Mouse (Mus musculus) adrenal gland, postnatal 14 days (tissue): ENCODE measurements around the gene Lmx1b. TPM values are rescaled to one million over a fixed set of nuclear protein-coding genes. Genes with fewer than 3 reads are reported as not detected.

Experiments used
- DNase-seq: peaks from one replicate; pipeline ENCODE4 v3.0.0; 2021; ENCODE audit warnings: mixed read lengths
- total RNA-seq: library from RNA; stranded (reverse); gene quantifications from 2 replicates; pipeline ENCODE4 v1.2.3, GENCODE M21; 2021

Lmx1b gene
- total RNA-seq, 1 experiment from 2014 or later, result not detected

DNA sequence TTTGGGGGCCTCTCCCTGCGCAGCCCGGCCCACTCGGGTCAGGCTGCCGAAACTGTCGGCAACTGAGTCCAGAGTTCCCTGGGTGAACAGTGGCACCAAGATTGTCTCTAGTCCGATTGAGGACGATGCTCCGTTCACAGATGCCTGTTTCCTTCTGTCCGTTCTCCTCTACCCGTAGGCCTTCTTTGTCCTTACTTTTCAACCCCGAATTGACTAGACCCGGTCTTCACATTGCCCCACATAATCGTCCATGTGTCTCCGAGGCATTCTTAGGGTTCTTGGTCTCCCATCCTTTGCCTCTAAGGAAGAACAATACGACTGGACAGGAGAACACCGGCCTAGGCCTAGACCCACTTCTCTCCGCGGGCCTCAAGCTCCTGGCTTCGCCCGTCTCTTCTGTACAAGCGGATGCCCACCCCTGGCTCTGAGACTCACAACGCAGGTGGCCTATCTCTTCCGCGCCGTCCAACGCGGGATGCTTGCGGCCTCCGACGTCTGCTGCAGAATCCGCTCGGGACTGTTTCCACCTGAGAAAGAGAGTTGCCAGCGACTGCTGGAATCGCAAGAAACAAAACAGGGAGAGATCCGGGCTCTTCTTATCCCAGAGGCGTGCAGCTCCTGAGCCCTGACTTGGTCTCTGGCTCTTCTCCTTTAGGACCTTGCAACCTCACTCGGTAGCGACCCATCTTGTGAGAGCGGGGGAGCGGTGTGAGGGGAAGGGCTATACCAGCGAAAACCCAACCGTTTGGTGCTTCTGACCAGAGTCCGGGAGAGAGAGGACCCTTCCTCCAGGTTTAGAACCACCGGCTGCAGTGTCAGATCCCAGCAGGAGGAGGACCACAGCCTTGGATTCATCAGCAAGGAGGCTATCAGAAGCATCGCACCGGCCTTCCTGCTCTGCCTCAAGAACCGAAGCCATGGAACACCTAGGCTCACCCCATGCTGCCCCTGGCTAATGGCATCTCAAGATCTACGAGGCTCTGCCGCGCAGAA is 3.7 kb upstream of the Lmx1b start:
- no peak for DNase-seq

DNA sequence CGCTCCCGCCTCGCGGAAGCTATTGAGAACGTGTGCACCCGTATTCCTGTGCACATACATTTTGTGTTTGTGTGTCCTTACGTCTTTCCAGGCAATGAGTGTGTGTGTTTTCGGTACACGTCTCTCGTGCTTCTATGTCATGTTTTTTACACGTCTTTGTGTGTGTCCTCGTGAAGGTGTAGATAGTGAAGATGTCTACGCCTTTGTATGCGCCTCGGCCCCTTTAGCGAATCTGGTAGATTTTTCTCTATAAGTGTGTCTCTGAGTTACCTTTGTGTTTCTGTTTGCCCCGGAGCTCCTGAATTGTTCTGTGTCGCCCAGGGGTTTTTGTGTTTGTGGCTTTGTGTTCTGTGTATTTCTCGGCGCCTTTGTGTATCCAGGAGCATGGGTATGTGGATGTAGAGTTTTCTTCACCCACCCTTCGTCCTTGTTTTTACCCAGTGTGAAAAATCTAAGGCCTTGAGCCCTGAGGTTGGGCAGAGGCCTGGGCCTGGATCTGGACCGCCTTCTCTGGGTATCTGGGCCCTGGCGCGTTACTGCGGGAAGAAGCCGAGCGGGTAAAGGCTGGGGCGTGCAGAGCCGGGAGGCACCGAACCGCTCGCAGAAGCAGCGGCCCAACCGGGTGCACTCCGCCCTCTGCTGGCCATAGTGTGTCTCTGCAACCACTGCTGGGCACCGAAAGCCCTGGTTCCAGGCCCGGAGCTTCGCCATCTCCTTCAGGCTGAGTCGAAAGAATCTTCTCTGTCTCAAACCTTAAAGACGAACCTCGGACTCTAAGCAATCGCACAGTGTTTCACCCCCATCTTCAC is 2.5 kb upstream of the Lmx1b start:
- peak; percentile 84 for DNase-seq

DNA sequence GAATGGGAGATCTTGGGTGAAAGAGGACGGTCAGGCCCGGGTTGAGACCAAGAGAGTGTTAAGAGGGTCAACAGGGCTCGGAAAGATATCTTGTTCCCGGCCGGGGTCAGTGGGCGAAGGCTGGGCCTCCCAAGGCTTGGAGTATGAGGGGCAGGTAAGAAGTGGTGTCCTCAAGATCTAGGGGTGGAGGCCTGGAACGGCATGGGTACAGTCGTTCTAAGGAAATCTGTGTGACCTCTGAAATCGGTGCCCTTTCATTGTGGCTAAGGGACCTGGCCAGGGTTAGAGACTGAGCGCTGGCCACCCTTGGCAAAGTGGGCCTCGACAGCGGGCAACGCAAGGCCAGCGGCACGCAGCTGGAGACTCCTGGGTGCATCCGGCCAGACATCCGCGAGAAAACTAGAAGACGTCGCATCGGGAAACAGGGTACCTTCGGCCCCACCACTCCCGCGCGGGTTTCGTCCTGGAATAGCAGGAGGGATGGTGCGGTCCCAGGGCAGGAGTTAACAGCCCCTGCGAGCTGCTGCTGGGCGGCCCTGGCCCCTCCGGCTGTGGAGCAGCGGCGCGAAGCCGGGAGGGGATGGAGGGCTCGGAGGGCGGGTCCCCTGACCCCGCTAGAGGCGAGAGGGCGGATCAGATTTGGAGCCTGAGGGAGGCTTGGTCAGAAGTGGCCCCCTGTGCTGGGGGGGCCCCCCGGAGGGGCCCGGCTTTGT is 1.7 kb upstream of the Lmx1b start:
- no peak for DNase-seq

DNA sequence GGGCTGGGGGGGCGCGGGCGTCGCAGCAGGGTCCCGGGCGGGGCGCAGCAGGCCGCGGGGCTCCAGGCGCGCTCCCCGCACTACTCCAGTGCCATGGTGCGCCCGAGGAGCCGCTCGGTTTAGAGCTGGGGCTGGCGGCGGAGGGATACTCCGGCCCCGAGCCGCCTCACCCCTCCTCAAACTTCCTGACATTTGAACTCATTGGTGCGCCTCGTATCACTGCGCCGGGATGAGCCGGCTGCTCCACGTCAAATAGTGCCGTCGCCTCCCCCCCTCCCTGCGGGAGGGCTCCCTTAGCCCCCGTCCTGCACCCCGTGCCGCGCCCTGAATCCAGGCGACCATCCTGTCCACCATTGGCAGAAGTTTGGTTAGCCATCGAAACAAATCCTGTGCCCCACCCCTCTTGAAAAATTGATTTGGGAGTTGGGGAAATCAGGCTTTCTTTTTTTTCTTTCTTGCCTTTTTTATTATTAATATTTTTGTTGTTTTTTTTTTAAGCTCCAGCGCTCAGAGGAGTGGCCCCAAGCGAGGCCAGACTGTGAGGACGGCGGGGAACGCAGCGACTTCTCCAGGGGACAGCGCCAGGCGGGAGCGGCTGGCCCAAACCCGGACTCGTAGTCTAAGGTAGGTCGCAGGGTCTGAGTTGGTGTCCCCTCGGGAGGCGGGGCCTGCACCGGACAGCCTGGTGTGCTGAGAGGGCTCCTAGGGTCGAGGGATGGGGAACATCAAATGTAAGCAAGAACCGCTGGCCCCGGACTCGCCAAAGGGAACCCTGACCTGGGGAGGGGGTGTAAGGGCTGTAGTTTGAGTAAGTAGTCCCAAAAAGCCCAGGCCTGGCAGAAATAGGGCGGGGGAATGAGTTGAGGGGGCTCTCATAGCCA is 907 bp upstream of the Lmx1b start:
- peak; percentile 46 for DNase-seq

DNA sequence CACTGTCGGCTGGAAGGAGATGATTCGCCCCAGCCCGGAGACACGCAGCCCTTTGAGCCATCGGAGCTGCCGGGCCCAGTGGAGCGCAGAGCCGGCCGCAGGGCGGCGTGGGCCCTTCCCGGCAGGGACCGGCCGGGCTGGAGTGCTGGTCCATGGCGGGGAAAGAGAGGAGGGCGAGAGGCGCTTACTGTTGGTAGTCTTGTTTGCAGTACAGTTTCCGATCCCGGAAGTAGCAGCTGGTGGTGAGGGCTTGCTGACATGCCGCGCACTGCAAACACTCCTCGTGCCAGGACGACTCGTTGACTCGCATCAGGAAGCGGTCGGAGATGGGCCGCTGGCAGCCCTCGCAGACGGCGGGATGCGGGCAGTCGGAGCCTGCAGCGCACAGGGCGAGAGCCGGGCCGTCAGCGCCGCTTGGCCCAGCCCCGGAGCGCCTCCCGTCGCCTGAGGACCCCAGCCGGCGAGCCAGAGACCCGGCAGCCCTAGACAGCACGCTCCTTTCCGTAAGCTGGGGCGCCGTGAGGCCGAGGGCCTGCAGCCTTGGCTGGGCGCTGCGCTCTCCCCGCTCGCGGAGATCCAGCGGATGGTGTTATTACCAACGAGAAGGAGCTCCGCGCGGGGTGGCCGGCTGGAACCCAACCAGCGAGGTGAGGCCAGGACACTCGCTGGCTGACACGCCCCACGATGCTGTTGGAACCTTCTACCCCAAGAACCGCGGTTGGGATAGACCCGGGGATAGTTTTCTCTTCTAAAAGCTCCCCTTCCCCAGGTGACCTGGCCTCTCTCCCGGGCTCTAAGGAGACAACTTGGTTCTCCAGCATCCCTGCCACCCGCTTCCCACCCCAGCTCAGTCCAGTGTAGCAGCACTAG is 775 bp downstream of the Lmx1b start:
- no peak for DNase-seq

DNA sequence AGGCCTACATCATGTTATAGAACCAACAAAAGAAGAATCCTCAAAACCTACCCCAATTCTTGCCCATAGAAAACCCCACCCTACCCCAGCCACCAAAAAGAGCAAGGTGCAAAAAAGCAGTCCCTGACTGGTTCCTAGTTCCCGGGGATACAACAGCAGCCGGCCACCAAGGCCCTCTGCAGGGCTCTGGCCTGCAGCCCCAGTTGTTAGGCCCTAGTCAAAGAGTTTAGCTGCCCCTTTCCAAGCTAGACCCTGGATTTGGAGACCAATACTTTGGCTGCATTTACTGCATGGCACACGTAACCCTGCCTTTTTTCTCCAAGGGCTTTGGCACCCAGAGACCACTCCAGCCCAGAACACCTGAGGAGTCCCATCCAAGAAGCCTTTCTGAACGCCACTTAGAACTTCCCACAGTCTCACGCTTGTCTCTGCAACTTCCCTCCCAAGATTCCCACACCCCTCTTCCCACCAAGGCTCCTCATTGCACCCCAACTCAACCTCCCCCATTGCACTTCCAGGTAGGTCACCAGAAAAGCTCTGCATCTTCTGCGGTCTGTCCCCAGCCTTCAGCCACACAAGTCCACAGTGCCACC is 2.1 kb downstream of the Lmx1b start:
- no peak for DNase-seq

DNA sequence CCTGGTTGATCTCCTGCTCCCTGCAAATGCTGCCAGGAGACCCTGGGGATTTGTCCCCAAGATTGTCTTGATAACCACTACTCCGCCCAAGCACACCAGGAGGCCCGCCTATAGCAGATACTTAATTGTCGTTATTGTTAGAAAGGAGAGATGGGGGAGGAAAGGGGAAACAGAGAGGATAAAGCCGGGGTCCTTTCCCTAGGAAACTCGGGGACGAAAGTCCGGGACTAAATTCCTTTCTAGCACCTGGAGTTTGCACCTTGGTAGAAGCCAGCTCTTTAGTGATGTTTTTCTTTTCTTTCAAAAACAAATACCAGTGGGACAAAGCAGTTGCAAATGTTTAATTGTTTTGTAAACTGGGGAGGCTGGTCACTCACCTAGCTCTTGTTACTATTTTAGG is 3.0 kb downstream of the Lmx1b start:
- no peak for DNase-seq

DNA sequence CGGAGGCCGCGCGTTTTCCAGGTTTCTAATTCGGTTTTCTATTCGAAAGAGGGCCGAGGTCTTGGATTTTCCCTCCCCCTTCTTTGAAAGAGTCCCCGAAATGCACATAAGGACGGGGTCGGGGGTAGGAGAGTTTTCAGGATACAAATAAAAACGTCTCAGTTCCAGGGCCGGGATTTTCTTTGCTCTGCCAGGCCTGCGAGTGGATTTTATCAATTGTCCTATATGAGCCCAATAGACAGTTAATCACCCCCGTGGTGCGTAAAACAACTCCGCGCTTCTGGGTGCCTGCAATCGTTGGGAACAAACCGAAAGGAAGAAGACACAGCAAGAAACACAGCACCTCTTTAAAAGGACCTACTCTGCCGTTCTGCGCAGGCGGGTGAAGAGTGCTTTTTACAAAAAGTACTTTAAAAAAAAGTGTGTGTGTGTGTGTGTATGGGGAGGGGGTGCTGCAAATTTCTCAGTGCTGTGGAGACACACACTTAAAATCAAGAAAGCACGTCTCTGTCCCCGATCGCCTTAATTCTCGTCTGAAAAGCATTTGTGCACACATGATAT is 3.6 kb downstream of the Lmx1b start:
- DNase-seq, result no peak

DNA sequence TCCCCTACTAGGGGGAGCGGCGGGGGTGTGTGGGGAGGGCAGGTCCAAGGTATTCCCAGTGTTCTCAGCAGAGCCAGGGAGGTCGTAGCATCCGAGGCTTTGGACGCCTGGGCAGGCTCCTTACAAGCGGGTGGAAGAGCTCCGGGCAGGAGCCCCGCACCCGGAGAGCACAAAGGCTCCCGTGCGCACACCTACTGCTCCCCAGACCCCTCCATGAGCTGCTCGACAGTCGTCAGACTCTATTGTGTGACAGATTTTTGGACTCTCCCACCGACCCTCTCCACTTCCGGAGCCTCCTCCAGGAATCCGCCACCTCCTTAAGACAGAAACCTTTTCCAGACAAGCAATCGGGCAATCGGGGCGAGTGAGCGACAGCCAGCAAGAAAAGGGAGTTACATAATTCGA is 4.2 kb downstream of the Lmx1b start:
- DNase-seq, result no peak

DNA sequence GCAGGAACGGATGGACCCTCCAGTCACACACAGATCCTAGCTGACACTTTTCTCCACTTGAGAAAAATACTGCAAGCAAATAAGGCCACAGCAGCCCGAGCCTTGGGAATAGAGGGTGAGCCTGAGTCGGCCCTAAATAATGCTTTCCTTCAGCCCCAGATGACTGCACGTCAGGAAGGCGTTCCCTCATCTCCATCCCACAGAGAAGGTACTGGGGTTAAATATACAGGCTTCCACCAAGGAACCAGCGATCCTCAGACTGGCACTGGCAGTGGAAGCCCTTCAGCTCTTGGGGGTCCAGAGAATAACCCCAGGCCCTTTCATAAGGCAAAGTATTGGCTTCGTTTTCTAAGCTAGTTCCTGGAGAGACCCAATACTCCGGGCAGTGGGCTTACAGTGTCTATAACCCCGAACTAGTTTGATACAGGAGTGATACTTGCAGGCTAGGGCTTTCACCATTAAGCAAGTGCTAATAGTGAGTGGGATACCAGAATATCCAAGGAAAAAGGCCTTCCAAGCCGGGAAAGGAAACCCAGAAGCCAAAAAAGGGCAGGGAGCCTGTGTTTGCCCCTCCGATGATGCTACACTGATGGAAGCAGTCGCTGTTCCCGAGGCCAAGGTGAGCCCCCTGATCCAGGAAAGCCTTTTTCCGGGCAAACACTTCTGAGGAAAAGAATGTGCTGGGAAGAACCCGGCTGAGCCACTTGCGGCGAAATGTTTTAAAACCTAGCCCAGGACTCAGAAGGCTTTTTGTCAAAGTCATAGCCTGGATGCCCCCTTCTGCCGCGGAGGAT is 4.8 kb downstream of the Lmx1b start:
- no peak for DNase-seq

DNA sequence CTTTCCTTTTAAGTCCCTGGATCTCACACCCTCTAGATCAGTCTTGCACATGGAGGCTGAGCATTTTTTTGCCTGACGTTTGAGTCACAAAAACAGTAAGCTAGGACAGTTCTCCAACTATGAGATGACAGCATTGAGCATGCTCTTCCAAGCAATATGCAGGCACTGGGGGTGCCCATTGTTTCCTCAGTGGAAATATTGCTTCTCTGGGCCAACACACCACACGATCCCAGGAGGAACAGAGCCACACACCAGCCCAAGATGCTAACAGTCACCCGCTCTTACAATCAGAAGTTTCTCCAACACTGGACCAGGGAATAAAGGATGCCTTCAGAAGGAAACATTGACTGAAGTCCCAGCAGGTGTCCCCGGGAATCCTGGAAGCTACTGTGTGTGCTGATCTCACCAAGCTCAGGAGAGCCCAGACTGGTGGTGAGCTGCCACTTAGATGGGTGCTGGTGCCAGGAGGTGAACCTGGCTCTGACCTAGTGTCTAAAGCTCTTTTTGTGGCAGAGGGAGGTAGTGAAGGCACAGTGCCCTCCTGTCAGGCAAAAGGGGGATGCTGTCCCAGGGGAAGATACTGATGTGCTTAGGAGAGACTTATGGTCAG is 5.7 kb downstream of the Lmx1b start:
- DNase-seq, result no peak

DNA sequence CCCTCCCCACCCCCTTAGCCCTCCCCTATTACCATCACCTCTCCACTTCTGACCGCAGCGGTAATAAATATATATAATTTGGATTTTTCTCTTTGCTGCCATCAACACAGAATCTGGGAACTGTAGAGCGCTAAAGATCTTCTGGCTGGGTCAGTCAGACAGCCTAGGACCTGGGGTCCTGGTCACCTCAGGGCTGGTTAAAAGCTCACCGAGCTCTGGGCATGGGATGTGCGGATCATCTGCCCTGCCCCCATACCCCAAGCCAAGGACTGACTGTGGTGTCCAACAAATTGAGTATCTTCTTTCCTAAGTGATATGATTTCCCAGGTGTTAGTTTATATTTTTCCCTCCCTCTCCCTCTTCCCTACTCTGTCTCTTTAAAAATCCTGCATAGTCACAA is 6.4 kb downstream of the Lmx1b start:
- DNase-seq, result no peak

DNA sequence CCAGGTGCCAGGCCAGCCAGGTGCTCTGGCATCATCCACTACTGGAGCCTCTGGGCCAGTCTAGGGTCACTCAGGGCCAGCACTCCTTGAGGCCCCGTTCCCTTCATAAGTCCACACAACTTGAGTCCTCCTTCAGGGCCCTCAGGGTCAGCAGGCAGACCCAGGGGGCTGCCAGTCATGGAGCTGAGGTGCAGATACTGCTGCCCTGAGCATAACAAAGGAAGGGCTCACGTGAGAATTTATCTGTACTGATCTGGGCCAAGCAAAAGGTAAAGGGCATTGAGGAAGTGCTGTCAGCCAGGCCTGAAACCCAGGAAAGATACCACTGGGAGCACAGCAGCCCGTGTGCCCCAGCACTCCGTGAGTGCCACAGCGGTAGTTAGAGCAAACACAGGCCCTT is 7.1 kb downstream of the Lmx1b start:
- no peak for DNase-seq

DNA sequence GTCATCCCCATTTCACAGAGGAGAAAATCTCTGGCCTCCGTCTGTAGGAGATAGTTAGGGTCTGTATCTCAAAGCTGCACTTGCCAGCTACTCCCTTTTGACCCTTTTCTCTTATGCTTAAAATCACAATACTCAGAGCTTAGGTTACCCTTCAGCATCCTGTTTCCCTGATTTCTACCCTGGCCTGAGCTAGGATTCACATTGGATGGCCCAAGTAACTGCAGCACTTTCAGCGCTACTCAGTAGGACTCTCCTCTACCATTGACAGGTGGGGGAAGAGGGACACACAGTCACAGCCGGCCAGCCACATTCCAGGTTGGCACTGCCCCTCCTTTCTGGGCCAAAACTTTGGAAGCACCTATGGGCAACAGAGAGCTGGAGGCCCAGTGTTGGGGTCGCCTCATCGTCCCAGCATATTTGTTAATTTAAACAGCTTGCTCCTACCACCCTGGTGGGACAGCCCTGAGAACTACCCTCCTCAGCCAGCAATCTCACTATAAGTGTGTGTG is 7.7 kb downstream of the Lmx1b start:
- no peak for DNase-seq

DNA sequence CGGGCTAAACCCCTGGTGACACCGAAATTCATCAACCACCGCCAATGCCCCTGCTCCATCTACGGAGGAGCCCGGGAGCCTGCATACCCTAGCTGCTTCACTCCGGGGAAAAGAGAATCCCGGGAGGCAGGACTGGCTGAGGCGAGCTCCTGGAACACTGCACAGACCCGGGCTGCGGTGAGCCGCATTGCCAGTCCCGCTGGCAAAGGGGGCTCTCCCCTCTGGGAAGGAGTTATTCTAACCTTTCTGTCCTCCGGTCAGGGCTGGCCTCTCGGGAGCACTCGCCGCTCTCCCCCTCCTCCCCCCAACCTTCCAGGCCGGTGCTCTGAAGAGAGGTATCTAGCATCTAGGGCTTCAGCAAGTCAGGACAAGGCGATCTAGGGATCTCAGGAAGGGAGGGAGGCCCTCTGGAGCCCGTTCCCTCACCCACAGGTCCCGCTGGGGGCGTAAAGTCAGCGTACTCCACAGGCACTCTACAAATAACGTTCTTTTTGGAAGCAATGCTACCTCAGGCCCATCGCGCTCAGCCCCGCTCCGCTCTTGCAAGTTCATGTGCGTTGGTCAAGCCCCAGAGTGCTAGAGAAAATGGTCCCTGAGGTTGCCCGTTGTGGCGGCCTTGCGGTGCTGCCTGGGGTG is 8.5 kb downstream of the Lmx1b start:
- no peak for DNase-seq

DNA sequence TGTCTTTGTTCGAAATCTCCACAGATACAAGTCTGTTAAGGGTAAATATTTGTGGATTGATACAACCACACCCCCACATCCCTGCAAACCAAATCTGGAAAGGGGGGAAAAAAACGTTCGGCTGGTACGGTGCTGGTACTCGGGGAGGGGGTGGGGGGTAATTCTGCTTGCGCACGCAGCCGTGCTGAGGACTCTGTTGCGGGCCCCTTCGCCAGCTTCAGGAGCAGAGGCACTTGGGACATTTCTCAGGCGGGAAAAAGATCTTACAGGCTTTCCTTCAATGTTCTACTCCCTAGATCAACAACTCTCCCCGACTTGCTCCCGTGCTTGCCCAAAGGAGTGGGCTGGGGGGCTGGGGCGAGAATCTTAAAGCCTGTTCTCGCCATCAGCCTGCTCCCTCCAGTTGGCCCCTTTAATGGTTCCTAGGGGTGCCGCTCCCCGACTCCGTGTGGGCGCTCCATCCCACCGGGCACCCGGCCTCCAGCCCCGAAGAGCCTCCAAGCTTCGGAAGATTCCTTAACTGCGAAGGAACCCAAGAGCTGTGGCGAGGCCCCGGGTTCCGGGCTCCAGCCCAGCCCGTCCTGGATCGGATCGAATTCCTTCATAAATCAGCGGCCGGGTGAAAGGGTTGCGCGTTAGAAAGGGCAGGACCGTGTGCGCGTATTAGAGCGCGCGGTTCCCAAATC is 9.1 kb downstream of the Lmx1b start:
- DNase-seq, result no peak
